Mouse (Mus musculus): ENCODE data around the gene Vwa1. TPM values are rescaled to one million over a fixed set of nuclear protein-coding genes. Genes with fewer than 3 reads are reported as not detected.
"Not testable (repeated sequence)": the region's sequence is repeated elsewhere in the genome, so short reads cannot be mapped to it uniquely, and the experiment has no call there.

The Vwa1 gene
- total RNA-seq, 2 experiments from 2014 or later = 3.8 to 12.3 TPM

GRCm38 (mm10) chr4:155746575-155747490 lies 27.7 kb downstream of the Vwa1 start:
- DNase-seq (ENCODE audit: low spot score in 2 of 2) = no peak

GRCm38 (mm10) chr4:155746036-155746548 lies 28.4 kb downstream of the Vwa1 start:
- DNase-seq (ENCODE audit: low spot score in 2 of 2) = no peak

DNA sequence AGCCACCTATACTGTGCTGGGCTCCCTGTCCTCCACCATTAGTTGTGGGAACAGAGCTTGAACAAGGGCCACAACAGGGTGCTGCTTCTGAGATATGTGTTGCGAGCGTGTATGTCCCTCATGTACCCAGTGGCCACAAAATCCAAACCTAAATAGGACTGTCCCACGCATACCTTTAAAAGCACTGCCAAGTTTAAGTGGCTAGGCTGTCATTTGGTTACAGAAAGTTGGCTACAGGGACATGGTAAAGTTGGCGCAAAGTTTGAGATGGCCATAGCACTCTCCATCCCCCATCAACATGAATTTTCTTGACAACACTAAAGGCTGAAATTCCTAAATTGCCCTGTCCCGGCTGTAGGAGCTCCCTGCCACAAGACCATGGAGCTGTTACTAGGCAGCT lies 29.4 kb downstream of the Vwa1 start:
- DNase-seq (ENCODE audit: low spot score in 2 of 2) = no peak

GRCm38 (mm10) chr4:155744474-155744873 lies 30.0 kb downstream of the Vwa1 start:
- no peak for DNase-seq (ENCODE audit: low spot score in 2 of 2)

GRCm38 (mm10) chr4:155742684-155743083 lies 31.8 kb downstream of the Vwa1 start:
- DNase-seq (ENCODE audit: low spot score in 2 of 2) = no peak

- DNase-seq (ENCODE audit: low spot score in 2 of 2) = not testable (repeated sequence)
Observed at GRCm38 (mm10) chr4:155740681-155741080, 33.8 kb downstream of the Vwa1 start.

- DNase-seq (ENCODE audit: low spot score in 2 of 2) = no peak
Observed at GRCm38 (mm10) chr4:155739741-155740636, 34.5 kb downstream of the Vwa1 start.

DNA sequence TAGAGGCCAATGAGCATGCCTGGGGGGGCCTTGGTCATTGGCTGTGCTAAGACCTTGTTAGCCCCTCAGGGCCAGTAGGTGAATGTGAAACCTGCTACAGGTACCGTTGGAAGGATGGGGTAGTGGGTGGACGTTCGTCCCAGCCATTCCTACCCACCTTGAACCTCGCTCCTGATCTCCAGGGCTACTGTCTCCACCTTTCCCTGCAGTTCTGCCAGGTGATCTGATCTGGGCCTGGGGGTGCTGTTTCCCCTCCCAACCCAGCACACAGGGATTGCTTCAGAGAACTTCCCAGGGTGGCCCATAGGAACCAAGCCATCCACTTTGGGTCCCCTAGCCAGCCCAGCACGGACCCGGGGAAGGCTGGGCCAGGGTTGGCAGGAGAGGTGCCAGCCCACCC lies 35.3 kb downstream of the Vwa1 start:
- no peak for DNase-seq (ENCODE audit: low spot score in 2 of 2)

GRCm38 (mm10) chr4:155738262-155738661 lies 36.2 kb downstream of the Vwa1 start:
- DNase-seq (ENCODE audit: low spot score in 2 of 2) = no peak

GRCm38 (mm10) chr4:155736421-155736820 lies 38.1 kb downstream of the Vwa1 start:
- no peak for DNase-seq (ENCODE audit: low spot score in 2 of 2)

DNA sequence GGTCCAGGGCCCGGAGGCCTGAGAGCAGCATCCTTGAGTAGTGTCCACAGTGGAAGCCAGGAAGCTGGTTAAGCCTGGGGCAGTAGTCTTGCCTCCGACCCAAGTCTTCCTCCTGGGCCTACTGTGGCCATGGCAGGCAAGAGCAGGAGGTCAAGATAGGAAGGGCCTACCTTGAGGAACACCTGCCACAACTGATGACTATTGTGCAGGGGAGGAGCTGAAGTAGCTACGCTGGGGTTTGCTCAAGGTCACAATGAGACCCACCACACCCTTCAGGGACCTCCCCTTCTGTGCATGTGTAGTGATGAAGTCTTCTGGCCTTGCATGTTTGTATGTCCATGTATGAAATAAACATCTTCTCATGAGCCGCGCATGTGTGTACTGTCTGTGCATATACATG lies 38.7 kb downstream of the Vwa1 start:
- no peak for DNase-seq (ENCODE audit: low spot score in 2 of 2)

- peak; percentile 26 to 44 for DNase-seq (ENCODE audit: low spot score in 2 of 2)
Observed at GRCm38 (mm10) chr4:155734951-155735702, 39.4 kb downstream of the Vwa1 start.

GRCm38 (mm10) chr4:155734350-155734941 lies 40.1 kb downstream of the Vwa1 start, which contains the start of gene Tmem240:
Gene Tmem240 (plus strand): TSS chr4:155734800.
- DNase-seq (ENCODE audit: low spot score in 2 of 2) = peak; percentile 81 to 85

GRCm38 (mm10) chr4:155733267-155733666 lies 41.2 kb downstream of the Vwa1 start:
- DNase-seq (ENCODE audit: low spot score in 2 of 2) = no peak

GRCm38 (mm10) chr4:155727993-155728392 lies 46.5 kb downstream of the Vwa1 start:
- no peak for DNase-seq (ENCODE audit: low spot score in 2 of 2)

DNA sequence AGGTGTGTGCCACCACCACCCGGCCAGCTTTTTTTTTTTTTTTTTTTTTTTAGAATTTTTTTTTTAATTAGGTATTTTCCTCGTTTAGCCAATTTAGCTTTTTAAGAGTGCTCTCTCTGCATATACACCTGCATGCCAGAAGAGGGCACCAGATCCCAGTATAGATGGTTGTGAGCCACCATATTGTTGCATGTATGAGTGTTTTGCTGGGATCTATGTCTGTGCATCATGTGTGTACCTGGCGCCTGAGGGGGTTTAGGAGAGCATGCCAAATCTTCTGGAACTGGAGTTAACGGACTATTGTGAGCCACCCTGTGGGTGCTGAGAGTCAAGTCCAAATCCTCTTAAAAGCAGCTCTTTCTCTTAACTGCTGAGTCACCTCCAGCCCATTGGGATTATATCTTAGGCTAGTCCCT lies 52.8 kb downstream of the Vwa1 start:
- DNase-seq (ENCODE audit: low spot score in 2 of 2) = no peak
